Mouse (Mus musculus) heart, embryonic 15.5 days (tissue): ENCODE measurements around the gene Gm8882. TPM values are rescaled to one million over a fixed set of nuclear protein-coding genes. Genes with fewer than 3 reads are reported as not detected.
"Not testable (repeated sequence)": the region's sequence is repeated elsewhere in the genome, so short reads cannot be mapped to it uniquely, and the experiment has no call there.

ENCODE experiments used
- ATAC-seq: fragments of 200-750 bp; cut with Nextera tagmentation; replicated peaks from 2 replicates; pipeline ENCODE4 v1.8.0; 2017; ENCODE audit warnings: low read depth, moderate TSS enrichment; ENCODE audit not compliant: insufficient number of reproducible peaks, insufficient read depth, low FRiP score
- H3K27ac ChIP-seq: fragments of 300-500 bp; sonication (generic); 2 replicates; pipeline ENCODE4 v1.5.1; 2015; ENCODE audit warnings: mild to moderate bottlenecking, inconsistent platforms
- H3K27me3 ChIP-seq: fragments of 300-500 bp; sonication (generic); 2 replicates; pipeline ENCODE4 v1.6.1; 2015; ENCODE audit warnings: inconsistent platforms
- H3K36me3 ChIP-seq: fragments of 300-500 bp; sonication (generic); 2 replicates; pipeline ENCODE4 v1.6.1; 2015; ENCODE audit warnings: mild to moderate bottlenecking, inconsistent platforms
- H3K4me1 ChIP-seq: fragments of 300-500 bp; sonication (generic); replicated peaks from 2 replicates; pipeline ENCODE4 v1.6.1; 2015; ENCODE audit warnings: inconsistent platforms
- H3K4me2 ChIP-seq: fragments of 300-500 bp; sonication (generic); 2 replicates; pipeline ENCODE4 v1.6.1; 2015; ENCODE audit warnings: inconsistent platforms, mild to moderate bottlenecking, moderate library complexity
- H3K4me3 ChIP-seq: fragments of 300-500 bp; sonication (generic); 2 replicates; pipeline ENCODE4 v1.5.1; 2015; ENCODE audit warnings: mild to moderate bottlenecking, inconsistent platforms
- H3K9ac ChIP-seq: fragments of 300-500 bp; sonication (generic); 2 replicates; pipeline ENCODE4 v1.6.1; 2015; ENCODE audit warnings: mild to moderate bottlenecking, inconsistent platforms
- H3K9me3 ChIP-seq: fragments of 300-500 bp; sonication (generic); replicated peaks from 2 replicates; pipeline ENCODE4 v1.6.1; 2016; ENCODE audit warnings: inconsistent platforms
- WGBS: fragments of 180-500 bp; shearing (Covaris S2); methylation state at CpG from one replicate; pipeline ENCODE4 v1.1.7; 2015; ENCODE audit warnings: mixed read lengths; 5-methylcytosine and 5-hydroxymethylcytosine counted together
- polyA plus RNA-seq: library from polyadenylated mRNA; unstranded; fragments of >200 nt; fragmentation: Nextera tagmentation; extraction: Ambion mirVana; gene quantifications from 2 replicates; pipeline ENCODE4 v1.2.1, GENCODE M21; 2015

Gene Gm8882
- not detected in 2 replicates for polyA plus RNA-seq

GRCm38 (mm10) chr6:132364034-132364433, at the start of gene Gm8882:
Gene Gm8882 (minus strand): TSS chr6:132364134.
- not testable (repeated sequence) for H3K4me1 ChIP-seq, H3K9ac ChIP-seq, ATAC-seq, H3K4me2 ChIP-seq, H3K27me3 ChIP-seq, H3K9me3 ChIP-seq, H3K36me3 ChIP-seq, H3K4me3 ChIP-seq, H3K27ac ChIP-seq
- 63% methylated on average over 1 of the region's 1 CpGs for WGBS

GRCm38 (mm10) chr6:132314657-132315056, 49.3 kb downstream of the Gm8882 start, which contains the start of gene Prpmp5:
Gene Prpmp5 (minus strand): TSS chr6:132314757.
- not testable (repeated sequence) for H3K9me3 ChIP-seq, H3K4me2 ChIP-seq, H3K9ac ChIP-seq, ATAC-seq, H3K27me3 ChIP-seq, H3K4me3 ChIP-seq, H3K4me1 ChIP-seq, H3K27ac ChIP-seq, H3K36me3 ChIP-seq

Other genes with a start within 250 kb of the Gm8882 start
- not detected in 2 replicates for gene Prb1, start 153.6 kb downstream of the Gm8882 start, polyA plus RNA-seq
- gene Prpmp5, start 49.4 kb downstream of the Gm8882 start, polyA plus RNA-seq, result not detected in 2 replicates
- not detected in 2 replicates for gene Prh1, start 205.7 kb upstream of the Gm8882 start, polyA plus RNA-seq
- not detected in 2 replicates for gene Prp2, start 231.8 kb upstream of the Gm8882 start, polyA plus RNA-seq